Mouse (Mus musculus) thymus, postnatal 14 days (tissue): ENCODE measurements around the gene Mrgprh.

ENCODE experiments used
- DNase-seq: peaks from one replicate; pipeline ENCODE4 v3.0.0; 2021

Gene Mrgprh

GRCm38 (mm10) chr17:12925001-12925400 lies 49.2 kb downstream of the Mrgprh start:
- DNase-seq: no peak

- no peak for DNase-seq
Measured at GRCm38 (mm10) chr17:12925703-12926180, 49.9 kb downstream of the Mrgprh start.
